Mouse (Mus musculus) myocyte (in vitro differentiated cells): ENCODE measurements around the gene Coro1a.

Experiments used
- E2F4 ChIP-seq: IDR thresholded peaks from one replicate; pipeline ENCODE4 v1.6.1; 2011; ENCODE audit warnings: mild to moderate bottlenecking, control low read depth, moderate library complexity; ENCODE audit not compliant: insufficient read depth
- MYOG ChIP-seq, 3 experiments: IDR thresholded peaks; one replicate each; pipeline ENCODE4 v1.6.1; 2011; ENCODE audit warnings: control low read depth in 2 of 3, low read depth in 2 of 3, mild to moderate bottlenecking in 2 of 3; ENCODE audit not compliant: insufficient read length in 2 of 3, control insufficient read depth in 1 of 3, insufficient read depth in 1 of 3
- POLR2A ChIP-seq: IDR thresholded peaks from one replicate; pipeline ENCODE4 v1.6.1; 2011; ENCODE audit warnings: low read depth, mild to moderate bottlenecking, control low read depth, moderate library complexity; ENCODE audit not compliant: insufficient read length
- REST ChIP-seq: IDR thresholded peaks from one replicate; pipeline ENCODE4 v1.6.1; 2011; ENCODE audit warnings: mild to moderate bottlenecking, control low read depth, moderate library complexity; ENCODE audit not compliant: insufficient read depth, insufficient read length
- SRF ChIP-seq: IDR thresholded peaks from one replicate; pipeline ENCODE4 v1.6.1; 2011; ENCODE audit warnings: low read depth; ENCODE audit not compliant: control insufficient read depth, insufficient read length
- TCF12 ChIP-seq: IDR thresholded peaks from one replicate; pipeline ENCODE4 v1.6.1; 2011; ENCODE audit warnings: mild to moderate bottlenecking, control low read depth; ENCODE audit not compliant: poor library complexity, insufficient read depth, severe bottlenecking

DNA sequence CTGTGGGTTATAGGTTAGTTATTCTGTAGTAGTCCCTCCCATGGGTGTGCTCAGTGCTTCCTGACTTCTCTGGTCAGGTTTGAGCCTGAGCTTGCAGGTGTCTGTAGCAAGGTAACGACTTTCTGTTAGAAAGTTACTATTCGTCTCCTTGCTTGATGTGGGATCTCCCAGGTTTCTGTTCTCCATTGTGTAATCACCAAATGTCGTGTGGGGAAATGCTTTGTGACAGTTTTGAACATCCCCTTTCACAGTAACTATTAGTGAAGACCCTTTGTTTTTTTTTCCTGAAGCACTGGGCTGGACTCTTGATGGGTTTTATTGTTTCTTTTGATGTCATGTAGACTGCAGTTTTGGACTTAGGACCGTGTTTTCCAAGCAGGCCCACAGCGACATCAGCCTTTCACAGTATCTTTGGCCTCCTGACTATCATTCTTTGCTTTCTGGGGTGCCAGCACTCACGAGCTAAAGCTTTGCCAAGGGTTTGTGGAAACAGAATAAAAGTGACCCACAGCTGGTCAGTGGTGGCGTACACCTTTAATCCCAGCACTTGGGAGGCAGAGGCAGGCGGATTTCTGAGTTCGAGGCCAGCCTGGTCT is 40.0 kb downstream of the Coro1a start:
- TF ChIP-seq SRF (no peak), POLR2A (no peak), REST (no peak), TCF12 (no peak), MYOG (IDR thresholded peaks at IDR 0.05; ENCODE audit: control insufficient read depth in 1 of 3, insufficient read depth in 1 of 3, insufficient read length in 2 of 3, low read depth in 2 of 3) (no peak), E2F4 (no peak)
